Mouse (Mus musculus) spleen, adult 12 weeks (tissue): ENCODE results near the gene Rhoq.

Experiments used
- DNase-seq: peaks from one replicate; pipeline ENCODE4 v3.0.0; 2022; ENCODE audit warnings: low spot score

The Rhoq gene

DNA sequence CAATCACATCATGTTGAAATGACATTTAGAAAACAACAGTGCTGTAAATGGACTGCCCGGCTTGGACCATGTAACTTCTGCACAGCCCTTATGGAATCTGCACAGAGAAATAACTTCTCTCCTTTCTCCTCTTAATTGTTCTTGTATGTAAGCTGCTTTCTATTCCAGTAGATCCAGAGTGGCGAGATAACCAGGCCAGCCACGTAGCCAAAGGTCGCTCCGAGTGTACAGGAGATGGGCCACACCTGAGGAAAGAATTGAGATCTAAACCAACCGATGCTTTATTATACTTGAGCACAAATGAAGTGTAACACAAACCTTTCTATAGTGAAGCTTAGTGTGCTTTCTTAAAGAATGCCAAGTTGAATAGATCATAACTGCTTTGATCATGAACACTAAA lies 34.4 kb downstream of the Rhoq start:
- DNase-seq: no peak

DNA sequence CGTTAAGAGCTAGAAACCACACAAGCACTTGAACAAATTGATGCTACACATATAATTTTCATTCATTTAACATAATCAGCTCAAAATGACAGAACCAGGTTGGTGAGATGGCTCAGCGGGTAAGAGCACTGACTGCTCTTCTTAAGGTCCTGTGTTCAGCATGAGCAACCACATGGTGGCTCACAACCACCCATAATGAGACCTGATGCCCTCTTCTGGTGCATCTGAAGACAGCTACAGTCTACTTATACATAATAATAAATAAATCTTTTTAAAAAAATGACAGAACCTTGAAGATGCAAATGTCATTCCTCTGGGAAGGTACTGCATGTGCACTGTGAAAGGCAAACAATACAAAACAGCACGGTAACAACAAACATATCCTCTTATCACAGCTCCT lies 46.1 kb downstream of the Rhoq start:
- no peak for DNase-seq

DNA sequence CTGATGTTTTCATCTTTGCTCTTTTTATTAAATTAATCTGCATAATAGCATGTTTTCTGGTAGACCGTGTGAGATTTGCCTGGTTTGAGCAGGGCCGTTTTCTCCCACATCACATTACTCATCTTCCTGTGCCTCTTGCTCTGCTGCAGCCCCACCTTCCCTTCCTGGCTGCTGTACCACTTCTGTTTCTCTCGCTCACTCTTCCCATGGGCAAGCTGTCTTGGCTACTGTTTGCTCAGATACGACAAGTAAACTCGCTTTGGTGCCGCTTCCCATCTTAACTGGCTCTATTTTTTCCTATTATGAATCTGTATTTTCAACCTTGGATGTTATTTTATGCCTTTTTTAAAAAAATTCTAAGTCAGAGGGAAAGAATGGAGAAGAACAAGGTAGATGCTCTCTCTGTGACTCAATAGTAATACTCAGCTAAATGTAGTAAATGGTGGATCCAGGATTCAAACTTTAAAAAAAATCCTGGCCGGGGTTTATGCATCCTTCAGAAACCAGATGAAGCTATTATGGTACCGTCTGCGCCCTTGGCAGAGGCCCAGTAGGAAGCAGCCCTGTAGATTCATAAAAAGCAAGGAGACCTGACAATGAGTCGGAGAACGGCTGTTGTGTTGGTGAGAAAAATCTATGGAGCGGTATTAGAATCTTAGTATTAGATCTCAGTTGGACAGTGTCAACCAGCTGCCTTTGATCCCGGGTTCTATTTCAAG lies 48.6 kb downstream of the Rhoq start:
- no peak for DNase-seq

DNA sequence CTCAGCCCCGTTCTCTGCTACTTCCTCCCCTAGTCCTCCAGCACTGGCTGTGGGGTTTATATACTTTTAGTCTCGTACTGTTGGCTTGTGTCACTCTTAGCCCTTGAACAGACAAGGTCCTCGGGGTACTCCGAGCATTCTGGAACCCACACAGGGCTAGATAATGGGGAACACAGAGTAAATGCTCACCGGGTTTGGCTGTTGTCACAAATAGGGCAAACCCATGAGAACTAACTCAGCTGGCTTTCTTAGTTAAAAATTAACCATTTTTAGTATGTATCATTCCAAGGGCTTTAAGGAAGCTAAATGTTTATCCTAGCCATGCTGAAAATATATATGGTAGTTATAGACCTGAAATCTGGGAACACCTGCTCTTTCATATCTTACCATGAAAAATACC lies 56.8 kb downstream of the Rhoq start:
- no peak for DNase-seq

- DNase-seq: no peak
Measured at GRCm38 (mm10) chr17:87024491-87025242, 61.8 kb downstream of the Rhoq start.

- peak; percentile 95 for DNase-seq
Measured at GRCm38 (mm10) chr17:87025269-87025949, 62.5 kb downstream of the Rhoq start, which contains the start of the genes Pigf and Cript. Gene Pigf, minus strand, starts transcription at chr17:87025406. Gene Cript, plus strand, starts transcription at chr17:87025550.

DNA sequence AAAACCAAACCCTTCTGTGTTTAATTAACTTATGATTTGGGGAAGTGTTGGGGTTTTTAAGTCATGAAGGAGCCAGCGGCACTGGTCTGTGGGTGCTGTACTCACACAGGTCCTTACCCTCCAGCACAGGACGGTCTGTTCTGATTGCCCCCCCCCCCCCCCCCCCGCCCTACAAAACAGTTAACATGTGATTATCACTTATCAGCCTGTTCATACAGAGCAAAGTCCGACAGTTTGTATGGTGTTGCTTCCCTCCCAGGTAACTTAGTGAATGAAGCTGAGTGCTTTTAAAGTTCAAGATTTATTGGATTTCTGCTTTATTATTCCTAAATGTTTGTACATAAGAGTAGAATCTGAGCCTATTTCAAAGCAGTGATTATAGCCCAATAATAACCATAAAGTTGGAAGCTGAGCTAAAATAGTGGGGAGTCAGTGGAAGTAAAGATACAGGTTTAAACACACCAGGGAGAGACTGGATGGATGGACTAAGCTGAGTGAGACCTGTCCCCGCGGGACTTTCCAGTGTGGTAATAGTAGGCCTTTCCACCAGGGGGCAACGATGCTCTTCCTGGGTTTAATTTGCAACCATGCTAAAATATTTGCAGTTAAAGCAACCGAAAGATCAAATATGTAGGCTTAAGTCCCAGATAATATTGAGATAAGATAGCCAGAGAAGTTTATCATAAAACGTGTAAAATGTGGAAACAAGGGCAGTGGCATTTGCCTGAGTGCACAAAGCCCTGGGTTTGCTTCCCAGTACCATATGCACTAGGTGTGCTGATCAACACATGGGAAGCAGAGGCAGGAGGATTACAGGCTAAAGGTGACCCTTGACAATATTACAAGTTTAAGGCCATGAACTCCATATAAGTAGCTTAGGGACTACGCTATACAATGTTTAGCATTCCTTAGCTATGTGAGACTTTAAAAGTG lies 73.5 kb downstream of the Rhoq start:
- DNase-seq: no peak

GRCm38 (mm10) chr17:87038496-87038895 lies 75.6 kb downstream of the Rhoq start:
- DNase-seq: no peak

GRCm38 (mm10) chr17:87041739-87042138 lies 78.9 kb downstream of the Rhoq start:
- no peak for DNase-seq

GRCm38 (mm10) chr17:87044364-87044763 lies 81.5 kb downstream of the Rhoq start:
- peak; percentile 68 for DNase-seq

GRCm38 (mm10) chr17:87044796-87045195 lies 81.9 kb downstream of the Rhoq start:
- DNase-seq: no peak
